Mouse (Mus musculus) layer of hippocampus, postnatal 14 days (tissue): ENCODE data around the gene Pla2g2e. TPM values are rescaled to one million over a fixed set of nuclear protein-coding genes. Genes with fewer than 3 reads are reported as not detected.
"Not testable (repeated sequence)": the region's sequence is repeated elsewhere in the genome, so short reads cannot be mapped to it uniquely, and the experiment has no call there.

Experiments
- DNase-seq, 2 experiments: peaks; one replicate each; pipeline ENCODE4 v3.0.0; 2021 to 2022; ENCODE audit warnings: low spot score in 2 of 2, mixed read lengths in 1 of 2
- long read RNA-seq, 2 experiments: library from polyadenylated mRNA; stranded (forward); transcript quantifications; one replicate each; pipeline ENCODE4 v2.0.0; 2021
- total RNA-seq, 2 experiments: library from RNA; stranded (reverse); gene quantifications; 2 replicates each; pipeline ENCODE4 v1.2.3; 2021

Gene Pla2g2e
- not detected for total RNA-seq
- long read RNA-seq, experiment 1: 0 reads
- long read RNA-seq, experiment 2: 0 reads

DNA sequence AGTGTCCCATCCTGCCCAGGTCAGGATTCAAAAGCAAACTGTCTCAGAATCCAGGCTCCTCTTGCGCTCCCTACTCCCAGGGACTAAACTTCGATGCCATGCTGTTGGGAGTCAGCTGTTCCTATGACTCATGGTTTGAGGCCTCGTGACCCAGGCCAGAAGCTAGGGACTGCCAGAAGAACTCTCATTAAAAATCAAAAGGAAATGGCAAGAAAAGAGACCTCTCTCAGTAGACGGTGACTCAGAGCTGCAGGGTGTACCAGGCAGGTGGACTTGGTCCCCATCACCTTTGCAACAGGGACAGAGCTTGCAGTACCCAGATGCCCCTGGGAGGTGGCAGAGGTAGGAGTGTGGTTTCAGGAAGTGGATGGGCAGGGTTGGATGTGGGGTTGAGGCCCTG is at the start of gene Pla2g2e:
Pla2g2e (plus strand) TSS at position 212 of the 400 bp plus-strand sequence.
- DNase-seq: no peak

GRCm38 (mm10) chr4:138839806-138840205 is 37.9 kb upstream of the Pla2g2e start:
- DNase-seq: no peak

- no peak for DNase-seq
Observed at GRCm38 (mm10) chr4:138840726-138841125, 37.0 kb upstream of the Pla2g2e start.

DNA sequence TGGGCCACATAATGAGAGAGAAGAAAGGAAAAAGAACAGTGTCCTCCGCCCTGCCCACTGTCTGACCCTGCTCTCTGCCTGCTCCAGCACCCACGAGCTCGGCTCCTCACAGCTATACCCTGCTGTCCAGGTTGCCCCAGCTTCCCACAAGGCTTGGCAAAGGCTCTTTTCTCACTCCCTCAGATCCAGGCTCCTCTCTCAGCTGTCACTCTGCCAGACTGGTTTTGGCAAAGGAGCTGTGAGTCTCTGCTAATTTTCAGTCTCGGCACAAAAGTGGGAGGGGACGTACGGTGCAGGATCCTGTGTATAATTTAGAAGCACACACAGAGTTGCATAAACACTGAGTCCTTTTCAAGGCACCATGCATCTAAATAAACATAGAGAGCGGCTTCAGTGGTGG is 36.4 kb upstream of the Pla2g2e start:
- peak; percentile 70 to 89 for DNase-seq

DNA sequence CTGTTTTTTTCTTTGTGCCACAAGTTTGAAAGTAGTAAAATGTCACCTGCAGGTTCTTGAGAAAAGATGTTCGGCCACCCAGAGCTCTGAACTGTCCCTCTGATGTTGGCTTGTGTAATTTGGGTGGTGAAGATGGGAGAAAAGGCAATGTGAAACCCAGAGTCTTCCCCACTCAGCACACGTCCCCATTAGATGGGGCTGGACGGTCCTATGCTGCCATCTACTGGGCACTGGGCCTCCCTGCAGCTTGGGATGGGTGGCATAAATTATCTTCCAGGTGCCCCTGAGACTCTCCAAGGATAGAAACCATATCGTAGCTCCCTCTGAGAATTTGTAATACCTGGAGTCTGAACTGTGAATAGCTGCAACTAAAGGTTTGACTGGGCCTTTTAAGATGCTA is 26.3 kb upstream of the Pla2g2e start:
- peak; percentile 82 to 83 for DNase-seq

DNA sequence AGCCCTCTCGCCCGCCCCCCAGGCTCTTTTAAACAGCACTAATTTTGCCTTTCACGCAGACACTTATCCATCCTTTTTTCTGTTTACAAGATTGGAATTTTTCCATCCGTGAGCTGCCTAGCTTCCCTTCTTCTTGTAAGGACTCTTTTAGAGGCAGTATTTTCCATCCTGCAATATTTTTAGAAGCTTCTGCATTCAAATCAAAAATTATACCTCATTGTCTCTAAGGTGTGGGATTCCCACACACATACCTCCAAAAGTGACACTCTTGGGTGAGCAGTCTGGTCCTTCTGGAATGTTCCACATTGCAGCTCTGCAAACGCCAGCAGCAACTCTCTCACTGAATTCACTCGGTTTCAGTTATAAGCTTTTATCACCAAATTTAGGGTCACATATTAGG is 24.8 kb upstream of the Pla2g2e start:
- DNase-seq: no peak

GRCm38 (mm10) chr4:138855092-138855632 is 22.6 kb upstream of the Pla2g2e start:
- DNase-seq: no peak

GRCm38 (mm10) chr4:138856491-138856890 is 21.3 kb upstream of the Pla2g2e start:
- DNase-seq: peak; percentile 70 to 78

GRCm38 (mm10) chr4:138857576-138857975 is 20.2 kb upstream of the Pla2g2e start:
- no peak for DNase-seq

DNA sequence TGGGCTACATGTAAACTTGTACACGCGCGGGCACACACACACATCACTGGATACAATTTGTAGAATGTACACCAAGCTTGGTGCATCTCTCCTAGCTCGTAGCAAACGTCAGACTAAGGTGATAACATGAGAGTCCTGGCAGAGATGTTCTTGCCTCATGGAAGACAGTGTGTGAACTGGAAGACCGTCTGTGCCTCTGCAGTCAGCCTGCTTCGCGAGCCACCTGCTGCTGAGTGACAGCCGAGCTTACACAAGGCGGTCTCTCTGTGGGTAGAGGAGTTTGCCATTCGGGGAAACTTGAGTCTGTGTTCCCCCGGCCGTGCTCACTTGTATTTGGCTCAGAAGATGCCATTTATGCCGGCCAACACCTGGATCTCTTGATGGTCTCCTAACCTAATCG is 19.3 kb upstream of the Pla2g2e start:
- peak in 1 of 2 experiments; percentile 45 for DNase-seq

GRCm38 (mm10) chr4:138859245-138859644 is 18.5 kb upstream of the Pla2g2e start:
- no peak for DNase-seq

DNA sequence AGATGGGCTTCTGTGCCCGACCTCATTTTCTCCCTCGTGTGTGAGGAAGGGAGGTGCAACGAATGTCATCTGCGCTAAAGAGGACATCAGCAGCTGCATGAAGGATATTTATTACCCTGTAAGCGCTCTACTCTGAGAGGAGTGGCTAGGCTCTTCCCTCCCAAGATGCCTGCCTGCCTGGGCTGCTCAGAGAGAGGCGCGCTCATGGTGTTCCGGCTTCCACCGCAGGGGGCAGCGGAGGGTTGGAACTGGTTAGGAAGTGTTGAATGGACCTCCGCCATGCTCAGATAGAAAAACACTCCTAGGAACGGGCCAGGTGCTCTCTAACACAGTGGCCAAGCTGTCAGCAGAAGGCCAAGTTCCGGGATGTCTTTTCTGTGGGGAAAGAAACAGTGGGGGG is 18.0 kb upstream of the Pla2g2e start:
- DNase-seq: peak; percentile 80

DNA sequence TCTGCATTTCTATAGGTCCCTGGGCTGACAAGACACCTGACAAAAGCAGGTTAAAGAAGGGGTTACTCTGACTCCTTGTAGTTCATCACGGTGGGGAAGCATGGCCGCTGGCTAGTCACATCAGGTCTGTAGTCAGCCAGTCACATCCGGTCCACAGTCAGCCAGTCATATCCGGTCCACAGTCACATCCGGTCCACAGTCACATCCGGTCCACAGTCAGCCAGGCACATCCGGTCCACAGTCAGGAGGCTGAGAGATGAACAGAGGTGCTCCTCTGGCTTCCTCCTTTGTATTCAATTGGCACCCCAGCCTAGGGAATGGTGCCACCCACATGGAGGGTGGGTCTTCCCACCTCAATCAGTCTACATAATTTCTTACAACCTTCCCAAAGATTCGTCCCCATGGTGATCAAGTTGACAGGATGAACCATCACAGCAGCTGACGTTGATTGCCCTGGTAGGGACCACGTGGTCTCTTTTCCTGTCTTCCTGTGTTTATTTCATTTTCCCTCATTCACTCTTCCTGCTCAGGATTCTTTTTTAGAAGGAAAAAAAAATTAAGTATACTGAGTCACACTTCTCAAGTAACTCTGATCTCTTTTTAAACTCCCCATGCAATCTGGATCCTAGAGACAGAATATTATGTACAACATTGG is 14.3 kb upstream of the Pla2g2e start, which contains the start of gene Pla2g5:
Pla2g5 (minus strand) TSS at position 139 of the 655 bp plus-strand sequence.
- no peak for DNase-seq

DNA sequence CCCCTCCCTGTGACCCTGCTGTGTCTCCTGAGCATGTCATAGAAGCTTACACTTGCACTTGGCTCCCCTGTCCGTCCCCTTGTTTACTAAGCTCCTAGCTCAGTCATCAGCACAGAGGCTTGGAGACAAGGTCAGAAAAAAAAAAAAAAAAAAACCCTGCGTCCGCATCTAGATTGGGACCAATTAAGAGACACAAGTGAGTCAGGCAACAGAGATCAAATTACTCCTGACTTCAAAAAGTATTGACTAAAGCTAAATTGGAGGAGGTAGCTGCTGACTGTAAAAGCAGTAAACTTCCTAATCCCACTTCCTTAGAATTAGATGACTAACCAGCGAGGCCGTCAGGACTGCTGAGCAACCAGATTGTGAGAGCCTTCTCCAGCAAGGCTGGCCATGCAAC is 12.7 kb upstream of the Pla2g2e start:
- no peak for DNase-seq

GRCm38 (mm10) chr4:138865991-138866390 is 11.8 kb upstream of the Pla2g2e start:
- no peak for DNase-seq

DNA sequence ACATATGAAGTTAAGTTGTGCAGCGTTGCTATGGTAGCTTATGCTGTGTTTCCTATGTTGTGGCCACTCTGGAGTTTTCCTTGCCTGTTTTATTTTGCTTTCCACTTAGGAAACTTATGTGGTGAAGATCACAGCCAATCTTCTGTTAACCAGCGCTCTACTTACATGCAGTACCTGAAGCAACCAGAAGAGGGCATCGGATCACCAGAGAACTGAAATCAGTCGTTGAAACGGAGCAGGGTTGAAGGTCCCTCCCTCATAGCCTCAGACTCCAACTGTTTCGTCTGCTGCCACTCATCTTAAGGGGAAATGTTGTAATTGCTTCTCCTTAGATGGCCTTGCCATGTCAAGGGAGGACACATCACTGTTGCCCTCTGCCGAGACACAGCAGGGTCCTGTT is 11.3 kb upstream of the Pla2g2e start:
- peak; percentile 72 to 83 for DNase-seq

- DNase-seq: no peak
Observed at GRCm38 (mm10) chr4:138868666-138869065, 9.1 kb upstream of the Pla2g2e start.

- no peak for DNase-seq
Observed at GRCm38 (mm10) chr4:138873864-138874263, 3.9 kb upstream of the Pla2g2e start, which contains the start of gene Gm13030. Gene Gm13030 (minus strand): TSS chr4:138873964.

- DNase-seq: not testable (repeated sequence)
Observed at GRCm38 (mm10) chr4:138875275-138875674, 2.5 kb upstream of the Pla2g2e start.

DNA sequence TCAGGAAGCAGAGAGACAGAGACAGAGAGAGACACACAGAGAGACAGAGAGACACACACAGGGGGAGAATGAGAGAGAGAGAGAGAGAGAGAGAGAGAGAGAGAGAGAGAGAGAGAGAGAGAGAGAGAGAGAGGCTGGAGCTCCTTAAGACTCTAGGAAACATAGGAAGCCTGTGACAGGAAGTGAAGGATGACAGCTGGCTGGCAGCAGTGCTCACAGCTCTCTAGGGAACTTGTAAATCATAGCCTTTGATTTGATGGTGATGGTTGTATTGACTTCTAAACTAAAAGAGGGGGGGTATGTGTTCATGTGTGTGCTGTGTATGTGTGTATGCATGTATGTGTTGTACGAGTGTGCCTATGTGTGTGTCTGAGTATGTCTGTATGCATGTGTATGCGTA is 1.8 kb upstream of the Pla2g2e start:
- no peak for DNase-seq

DNA sequence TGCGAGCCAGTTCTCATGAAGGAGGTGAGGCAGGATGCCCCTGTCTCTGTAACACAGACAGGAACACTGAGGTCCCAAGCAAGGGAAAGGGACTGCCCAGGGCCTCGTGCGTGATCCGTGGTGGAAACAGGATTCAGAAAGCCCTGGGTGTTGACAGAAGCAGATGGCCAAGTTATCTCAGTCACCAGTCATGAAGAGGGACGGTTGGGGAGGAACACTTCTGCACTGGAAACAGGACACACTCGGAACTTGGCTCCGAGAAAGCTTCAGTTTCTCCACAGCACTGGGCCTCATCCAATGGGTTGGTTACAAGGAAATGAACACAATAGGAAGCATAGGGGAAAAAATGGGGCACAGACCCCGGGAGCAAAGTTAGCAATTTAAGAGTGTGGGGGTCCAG is 1.0 kb downstream of the Pla2g2e start:
- DNase-seq: no peak

GRCm38 (mm10) chr4:138879808-138880207 is 2.1 kb downstream of the Pla2g2e start:
- DNase-seq: no peak
